Mouse (Mus musculus) embryo, embryonic 11.5 days (tissue): ENCODE data around the gene Nubpl.

ENCODE experiments used
- DNase-seq: peaks from one replicate; pipeline ENCODE4 v3.0.0-alpha.2; 2012; ENCODE audit warnings: low read depth, low spot score

The Nubpl gene

DNA sequence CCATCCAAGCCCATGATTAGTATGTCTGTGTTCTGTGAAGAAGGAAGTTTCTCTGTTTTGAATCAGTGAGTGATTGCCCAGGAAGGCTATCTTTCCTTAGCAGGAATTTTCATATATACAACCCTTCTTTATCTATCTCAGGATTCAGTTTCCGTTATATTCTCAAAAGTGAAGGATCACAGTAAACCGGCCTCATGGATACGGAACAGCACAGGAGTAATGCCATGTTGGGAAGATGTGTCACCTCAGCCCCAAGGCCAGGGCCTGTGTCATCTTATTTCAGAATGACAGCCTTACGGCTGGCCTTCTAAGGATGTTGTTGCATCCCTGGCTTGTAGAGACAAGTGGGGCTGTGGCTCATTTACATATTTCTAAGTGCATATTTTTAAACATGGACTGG is 231.0 kb downstream of the Nubpl start:
- DNase-seq = no peak

DNA sequence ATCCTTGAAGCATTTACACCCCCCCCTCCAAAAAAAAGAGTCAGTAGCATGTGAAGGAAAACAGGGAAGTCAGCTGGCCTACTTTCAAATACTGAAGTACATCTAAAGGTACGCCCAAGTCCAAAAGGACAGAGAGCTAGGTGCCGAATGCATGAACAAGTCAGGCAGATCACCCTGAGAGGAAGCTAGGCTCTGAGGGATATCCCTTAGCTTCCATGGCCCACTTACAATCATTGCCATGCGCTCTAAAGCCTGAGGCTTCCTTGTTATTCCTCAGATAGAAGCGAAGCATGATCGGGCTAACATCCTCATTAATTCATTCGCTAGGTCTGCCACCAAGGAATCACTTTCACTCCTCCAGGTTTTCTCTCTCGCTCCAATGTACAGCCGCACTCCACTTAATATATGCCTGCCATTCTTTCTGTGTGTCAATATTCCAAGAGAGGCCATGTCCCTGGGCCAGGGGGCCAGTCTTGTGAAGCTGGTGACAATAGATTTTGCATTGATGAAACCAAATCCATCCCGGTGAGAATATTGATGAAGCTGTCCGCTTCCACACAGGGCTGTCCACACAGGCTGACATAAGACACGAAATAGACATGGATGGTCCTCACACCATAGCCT is 237.7 kb downstream of the Nubpl start:
- no peak for DNase-seq

DNA sequence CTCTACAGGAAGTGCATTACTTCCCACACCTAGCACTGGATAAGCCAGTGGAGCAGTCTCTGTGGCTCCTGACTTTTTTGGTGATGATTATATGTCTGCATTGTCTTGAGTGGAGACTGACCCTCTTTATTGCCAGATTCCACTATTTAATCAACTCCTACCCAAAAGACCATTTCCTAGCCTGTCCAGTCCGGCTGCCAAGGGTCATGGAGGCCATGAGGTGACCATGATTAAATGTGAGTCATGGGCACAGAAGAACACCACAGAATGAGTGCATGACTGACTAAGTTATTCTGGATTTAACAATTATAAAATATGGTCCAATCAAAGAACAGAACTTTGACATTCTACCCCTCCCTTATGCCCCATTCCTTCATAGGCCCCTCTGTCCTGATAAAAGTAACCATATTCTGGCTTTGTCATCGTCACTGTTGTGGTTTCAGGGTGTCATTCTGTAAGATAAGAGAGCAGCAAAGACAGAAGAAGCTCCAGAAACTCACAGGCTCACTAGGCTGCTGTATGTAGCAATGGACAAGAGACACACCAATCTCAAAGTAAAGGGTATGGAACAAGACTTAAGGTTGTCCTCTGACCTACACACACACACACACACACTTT is 240.7 kb downstream of the Nubpl start:
- no peak for DNase-seq

DNA sequence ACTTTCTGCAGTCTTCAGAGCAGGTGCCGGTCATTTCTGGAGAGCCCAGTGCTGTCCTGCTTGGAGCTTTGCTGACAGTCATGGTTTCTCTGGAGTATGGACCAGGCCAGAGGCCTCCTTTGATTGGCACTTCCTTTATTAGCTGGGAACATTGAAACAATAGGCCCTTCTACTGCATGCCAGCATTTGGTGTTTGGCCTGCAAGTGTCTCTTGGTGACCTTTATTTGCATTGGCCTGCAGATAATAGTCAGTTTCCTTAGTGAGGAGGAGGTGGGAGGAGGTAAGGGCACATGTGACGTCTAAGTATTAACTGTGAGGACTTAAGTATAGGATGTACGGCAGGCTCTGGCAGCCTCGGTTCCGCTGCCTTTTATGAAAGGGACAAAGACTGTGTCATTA is 249.1 kb downstream of the Nubpl start:
- no peak for DNase-seq

DNA sequence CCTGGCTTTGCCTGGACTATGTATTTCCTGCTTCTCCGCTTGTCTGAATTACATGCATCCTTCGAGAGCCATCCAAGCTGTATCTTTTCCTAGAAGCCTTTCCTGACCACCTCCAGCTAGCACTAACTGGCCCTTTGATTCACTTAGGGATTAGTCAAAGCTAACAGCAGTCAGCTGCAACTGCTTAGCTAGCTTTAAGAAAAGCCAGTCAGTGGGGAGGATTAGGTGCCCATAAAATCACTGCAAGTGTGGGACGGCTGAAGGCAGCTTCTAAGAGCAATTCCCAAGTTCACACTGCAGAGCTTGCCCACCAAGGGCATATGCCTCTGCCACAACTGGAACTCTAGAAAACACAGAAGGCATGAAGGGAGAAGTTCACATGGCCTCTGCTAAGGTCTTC is 252.7 kb downstream of the Nubpl start:
- no peak for DNase-seq

DNA sequence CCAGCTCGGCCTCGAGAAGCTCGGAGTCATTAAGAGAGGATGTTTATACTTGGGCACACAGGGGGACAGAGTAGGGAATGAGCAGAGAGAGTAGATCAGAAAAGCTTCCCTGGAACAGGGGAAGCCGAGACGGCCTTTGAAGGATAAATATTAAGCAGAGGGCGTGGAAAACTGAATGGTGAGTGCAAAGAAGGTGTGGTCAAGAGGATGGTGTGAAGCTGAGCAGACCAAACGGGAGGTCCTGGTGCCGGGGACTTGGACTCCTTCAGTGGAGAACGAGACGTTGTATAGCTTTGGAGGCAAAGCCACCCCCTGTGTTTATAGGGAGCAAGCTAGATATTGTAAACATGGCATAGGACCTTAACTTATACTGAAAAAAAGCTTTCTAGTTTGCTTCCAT is 261.9 kb downstream of the Nubpl start:
- no peak for DNase-seq

DNA sequence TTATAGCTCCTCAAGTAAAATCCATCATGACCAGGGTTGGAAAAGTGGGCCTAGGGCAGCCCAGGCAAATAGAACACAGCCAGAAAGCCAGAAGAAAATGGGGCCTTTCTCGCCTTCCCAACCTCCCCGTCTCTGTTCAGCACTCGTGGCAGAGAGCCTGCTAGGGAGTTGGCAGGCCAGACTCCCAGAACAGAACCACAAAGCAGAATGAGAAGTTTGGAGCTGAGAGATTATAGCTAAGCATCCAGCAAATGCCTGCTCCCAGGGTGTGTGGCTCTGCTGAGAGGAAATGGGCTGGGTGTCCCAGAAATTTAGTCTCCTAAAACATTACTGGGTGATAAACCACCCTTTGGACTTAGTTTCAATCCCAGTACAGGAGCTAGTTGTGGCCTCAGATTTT is 262.6 kb downstream of the Nubpl start:
- no peak for DNase-seq

DNA sequence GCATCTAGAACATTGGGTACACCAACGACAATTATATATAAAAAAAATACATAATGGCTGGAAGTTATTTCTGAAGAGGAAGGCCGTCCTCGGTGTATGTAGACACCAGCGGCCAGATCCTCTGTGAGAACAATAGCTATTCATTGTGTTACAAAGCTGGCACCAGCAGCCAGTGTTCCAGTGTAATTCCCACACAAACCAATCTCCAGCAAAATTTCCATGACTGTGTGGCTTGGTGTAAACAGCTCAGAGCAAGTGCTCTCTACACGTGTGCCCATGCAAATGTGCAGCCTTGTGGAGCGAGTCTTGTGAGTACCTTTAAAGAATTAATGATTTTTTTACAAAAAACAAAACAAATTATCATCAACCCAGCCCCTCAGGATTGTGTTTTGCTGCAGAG is 263.7 kb downstream of the Nubpl start:
- DNase-seq = no peak
